Comparison of ENCODE assay signal across 8 mouse cellular contexts in the genomic region with DNA sequence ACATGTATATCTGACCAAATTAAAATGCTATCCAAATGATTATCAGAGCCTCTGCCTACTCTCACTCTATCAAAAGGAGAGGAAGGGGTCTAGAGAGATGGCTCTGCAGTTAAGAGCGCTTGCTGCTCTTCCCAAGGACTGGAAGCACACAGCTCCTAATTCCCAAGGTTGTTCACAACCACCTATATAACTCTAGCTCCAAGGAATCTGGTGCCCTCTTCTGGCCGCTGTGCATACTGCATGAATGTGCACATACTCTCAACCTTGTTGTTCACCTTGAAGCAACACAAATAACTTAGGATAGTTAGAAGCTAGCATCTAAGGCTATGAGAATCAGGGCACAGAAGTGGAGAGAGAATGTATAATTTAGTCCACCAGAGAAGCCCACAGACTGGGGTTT.
DNase-seq lines count a peak whose midpoint lies in the region; ATAC-seq lines count a peak whose summit lies in the region.

No protein-coding gene starts in this region.

- peak; percentile 78; the same call in 1 of the 2 replicates for ATAC-seq in kidney, embryonic 16.5 days (ENCODE audit: low FRiP score, low TSS enrichment)
- peak; percentile 92 for ATAC-seq in megakaryocyte-erythroid progenitor cell, adult 5-6 weeks (replicated peaks; ENCODE audit: low FRiP score, low TSS enrichment, poor library complexity, severe bottlenecking)

- H3K9me3 ChIP-seq in kidney, embryonic 16.5 days (ENCODE audit: low read length): no peaks in the 10 kb centered on the region

- 29% methylated on average over 2 of the region's 2 CpGs for WGBS in kidney, embryonic 16.5 days

- no peak overlapping the region for H3K27ac ChIP-seq in kidney, embryonic 16.5 days (ENCODE audit: low read length)

- no peak overlapping the region for H3K4me2 ChIP-seq in kidney, embryonic 16.5 days (replicated peaks; ENCODE audit: low read depth, low read length)

- peaks cover 8% of the 10 kb centered on the region for H3K36me3 ChIP-seq in kidney, embryonic 16.5 days (ENCODE audit: insufficient read depth, low read length)

- no peak overlapping the region for H3K9ac ChIP-seq in kidney, embryonic 16.5 days (replicated peaks; ENCODE audit: low read length)

- no peak overlapping the region for H3K4me3 ChIP-seq in kidney, embryonic 16.5 days (ENCODE audit: low read length)

- no peaks in the 10 kb centered on the region for H3K4me1 ChIP-seq in kidney, embryonic 16.5 days (ENCODE audit: insufficient read depth, low read length)

- no peaks in the 10 kb centered on the region for H3K27me3 ChIP-seq in kidney, embryonic 16.5 days (ENCODE audit: insufficient read depth, low read length)

- peak; percentile 17 for DNase-seq in gastrocnemius, adult 18-20 months (ENCODE audit: low spot score)
- DNase-seq in gastrocnemius, adult 8-10 months (ENCODE audit: low spot score in 2 of 2): no peak
- peak; percentile 29 to 68 for DNase-seq in spleen, postnatal 10 days (ENCODE audit: low spot score in 2 of 2)
- no peak for DNase-seq in spleen, adult 12 weeks (ENCODE audit: low spot score)
- peak; percentile 81 for DNase-seq in embryo, embryonic 10.5 days (ENCODE audit: low spot score)
- DNase-seq in Muller cell, postnatal 12 days (ENCODE audit: inconsistent ontology term): no peak

Comparison
In these comparisons a context has a peak if more than half of its experiments do, and no peak if none do; other contexts are left out.
1. DNase-seq: peak in gastrocnemius, adult 18-20 months (single experiment), spleen, postnatal 10 days (2 of 2) and embryo, embryonic 10.5 days (single experiment); none in gastrocnemius, adult 8-10 months (0 of 2), spleen, adult 12 weeks (single experiment) and Muller cell, postnatal 12 days (single experiment).